In genomic region chr11:118728083-118728551, GRCm38 (mm10) we compare ENCODE assay signal across 10 mouse cellular contexts.
DNase-seq lines count a peak whose midpoint lies in the region; ATAC-seq and TF ChIP-seq lines count a peak whose summit lies in the region.
"Had no signal": no experiment of that assay in that cellular context is flagged by ENCODE, and none has a peak within 500 bp of the region (broad histone marks: within the 10 kb centered on the region; RNA-seq: fewer than 3 reads in every experiment).

No protein-coding gene starts in this region.

- no peak overlapping the region for H3K4me3 ChIP-seq in midbrain, postnatal 0 days (ENCODE audit: low read depth, low read length)
- H3K4me3 ChIP-seq in midbrain, embryonic 14.5 days (replicated peaks; ENCODE audit: low read depth, low read length) = no peak overlapping the region
- no peak overlapping the region for H3K4me3 ChIP-seq in hindbrain, embryonic 14.5 days (replicated peaks; ENCODE audit: low read length)
- H3K4me3 ChIP-seq: embryonic facial prominence, embryonic 13.5 days had no signal

- no peaks in the 10 kb centered on the region for H3K9me3 ChIP-seq in midbrain, postnatal 0 days (ENCODE audit: low read length)
- no peaks in the 10 kb centered on the region for H3K9me3 ChIP-seq in midbrain, embryonic 14.5 days (ENCODE audit: control insufficient read depth, low read length)
- H3K9me3 ChIP-seq in hindbrain, embryonic 14.5 days (ENCODE audit: control insufficient read depth, low read length) = no peaks in the 10 kb centered on the region

- H3K9ac ChIP-seq in midbrain, postnatal 0 days (replicated peaks; ENCODE audit: low read length, poor library complexity, severe bottlenecking) = no peak overlapping the region; the same call in 1 of the 2 replicates
- H3K9ac ChIP-seq in midbrain, embryonic 14.5 days (replicated peaks; ENCODE audit: low read length) = no peak overlapping the region; the same call in 1 of the 2 replicates
- H3K9ac ChIP-seq in hindbrain, embryonic 14.5 days = 0 out of 2 replicates have a peak overlapping the region, but pooled peaks have one; percentile 37
- H3K9ac ChIP-seq: embryonic facial prominence, embryonic 13.5 days had no signal

- H3K4me2 ChIP-seq in midbrain, postnatal 0 days (ENCODE audit: low read depth, low read length, poor library complexity, severe bottlenecking) = no peak overlapping the region
- H3K4me2 ChIP-seq in midbrain, embryonic 14.5 days (ENCODE audit: low read length) = no peak overlapping the region
- no peak overlapping the region for H3K4me2 ChIP-seq in hindbrain, embryonic 14.5 days (replicated peaks)
- H3K4me2 ChIP-seq: embryonic facial prominence, embryonic 13.5 days had no signal

- no peaks in the 10 kb centered on the region for H3K36me3 ChIP-seq in midbrain, postnatal 0 days (ENCODE audit: insufficient read depth, low read length)
- H3K36me3 ChIP-seq in midbrain, embryonic 14.5 days (ENCODE audit: control insufficient read depth, insufficient read depth, low read length) = no peaks in the 10 kb centered on the region
- H3K36me3 ChIP-seq in hindbrain, embryonic 14.5 days (replicated peaks; ENCODE audit: control insufficient read depth, insufficient read depth) = no peaks in the 10 kb centered on the region
- H3K36me3 ChIP-seq: embryonic facial prominence, embryonic 13.5 days had no signal

- no peaks in the 10 kb centered on the region for H3K4me1 ChIP-seq in midbrain, postnatal 0 days (ENCODE audit: insufficient read depth, low read length)
- H3K4me1 ChIP-seq in midbrain, embryonic 14.5 days (ENCODE audit: control insufficient read depth, insufficient read depth, low read length) = peaks cover 28% of the 10 kb centered on the region
- H3K4me1 ChIP-seq in hindbrain, embryonic 14.5 days (replicated peaks; ENCODE audit: control insufficient read depth, insufficient read depth, low read length) = peaks cover 27% of the 10 kb centered on the region

- peak; percentile 26 for DNase-seq in gastrocnemius, postnatal 10 days
- DNase-seq in gastrocnemius, adult 8-10 months (ENCODE audit: low spot score in 2 of 2) = no peak
- DNase-seq in midbrain, postnatal 0 days (ENCODE audit: low spot score) = peak; percentile 48
- DNase-seq in midbrain, embryonic 14.5 days = no peak
- DNase-seq in hindbrain, embryonic 14.5 days (ENCODE audit: low spot score) = no peak
- peak; percentile 30 for DNase-seq in yolk sac, embryonic 10.5 days (ENCODE audit: low spot score)
- no peak for DNase-seq in spleen, adult 18-20 months
- no peak for DNase-seq in layer of hippocampus, postnatal 36 days

- ATAC-seq in midbrain, postnatal 0 days (ENCODE audit: low FRiP score) = no peak
- no peak for ATAC-seq in midbrain, embryonic 14.5 days (ENCODE audit: low FRiP score, low TSS enrichment)
- no peak for ATAC-seq in hindbrain, embryonic 14.5 days (ENCODE audit: low FRiP score)
- ATAC-seq: CD4-positive, CD25-positive, alpha-beta regulatory T cell, adult 4 months had no signal

- 39% methylated on average over 8 of the region's 8 CpGs for WGBS in midbrain, postnatal 0 days
- 22% methylated on average over 8 of the region's 8 CpGs for WGBS in midbrain, embryonic 14.5 days
- WGBS in hindbrain, embryonic 14.5 days = 20% methylated on average over 8 of the region's 8 CpGs

- H3K27ac ChIP-seq in midbrain, postnatal 0 days (ENCODE audit: low read depth, low read length) = no peak overlapping the region
- no peak overlapping the region for H3K27ac ChIP-seq in midbrain, embryonic 14.5 days (replicated peaks; ENCODE audit: low read depth, low read length)
- no peak overlapping the region for H3K27ac ChIP-seq in hindbrain, embryonic 14.5 days
- H3K27ac ChIP-seq: embryonic facial prominence, embryonic 13.5 days had no signal

- no peaks in the 10 kb centered on the region for H3K27me3 ChIP-seq in midbrain, postnatal 0 days (ENCODE audit: insufficient read depth, low read length)
- no peaks in the 10 kb centered on the region for H3K27me3 ChIP-seq in midbrain, embryonic 14.5 days (ENCODE audit: control insufficient read depth, insufficient read depth, low read length)
- H3K27me3 ChIP-seq in hindbrain, embryonic 14.5 days (ENCODE audit: control insufficient read depth, insufficient read depth, low read length) = no peaks in the 10 kb centered on the region
- H3K27me3 ChIP-seq: embryonic facial prominence, embryonic 13.5 days had no signal

- TF ChIP-seq CTCF in midbrain, postnatal 0 days (IDR thresholded peaks at IDR 0.05) = no peak

Comparison
In these comparisons a context has a peak if more than half of its experiments do, and no peak if none do; other contexts are left out.
1. DNase-seq: peak in gastrocnemius, postnatal 10 days (single experiment), midbrain, postnatal 0 days (single experiment) and yolk sac, embryonic 10.5 days (single experiment); none in gastrocnemius, adult 8-10 months (0 of 2), midbrain, embryonic 14.5 days (single experiment), hindbrain, embryonic 14.5 days (single experiment), spleen, adult 18-20 months (0 of 2) and layer of hippocampus, postnatal 36 days (0 of 2).